Mouse (Mus musculus) G1E-ER4 (cell line): ENCODE data around the gene Pfdn4. TPM values are rescaled to one million over a fixed set of nuclear protein-coding genes. Genes with fewer than 3 reads are reported as not detected.

Experiments
- GATA1 ChIP-seq: IDR thresholded peaks from one replicate; pipeline ENCODE4 v1.8.0; 2012; ENCODE audit warnings: low read length, inconsistent platforms
- polyA plus RNA-seq: library from polyadenylated mRNA; stranded (reverse); fragments of >175 nt; gene quantifications from 2 replicates; pipeline ENCODE4 v1.2.3, GENCODE M21; 2012

The Pfdn4 gene
- polyA plus RNA-seq, 1 experiment: 8.1 TPM

GRCm38 (mm10) chr2:170530256-170530655 lies 34.0 kb downstream of the Pfdn4 start:
- TF ChIP-seq GATA1: no peak

- no peak for TF ChIP-seq GATA1
Measured at GRCm38 (mm10) chr2:170534116-170534802, 38.0 kb downstream of the Pfdn4 start.

- TF ChIP-seq GATA1: no peak
Measured at GRCm38 (mm10) chr2:170534803-170535174, 38.6 kb downstream of the Pfdn4 start.

GRCm38 (mm10) chr2:170535841-170536240 lies 39.6 kb downstream of the Pfdn4 start:
- no peak for TF ChIP-seq GATA1

- no peak for TF ChIP-seq GATA1
Measured at GRCm38 (mm10) chr2:170539211-170539610, 43.0 kb downstream of the Pfdn4 start.

- TF ChIP-seq GATA1: no peak
Measured at GRCm38 (mm10) chr2:170543625-170544024, 47.4 kb downstream of the Pfdn4 start.

- no peak for TF ChIP-seq GATA1
Measured at GRCm38 (mm10) chr2:170544159-170544558, 47.9 kb downstream of the Pfdn4 start.

- TF ChIP-seq GATA1: no peak
Measured at GRCm38 (mm10) chr2:170544950-170545349, 48.7 kb downstream of the Pfdn4 start.

GRCm38 (mm10) chr2:170545745-170546144 lies 49.5 kb downstream of the Pfdn4 start:
- TF ChIP-seq GATA1: no peak

- no peak for TF ChIP-seq GATA1
Measured at GRCm38 (mm10) chr2:170547526-170547925, 51.3 kb downstream of the Pfdn4 start.

GRCm38 (mm10) chr2:170548046-170548445 lies 51.8 kb downstream of the Pfdn4 start:
- no peak for TF ChIP-seq GATA1

- no peak for TF ChIP-seq GATA1
Measured at GRCm38 (mm10) chr2:170549146-170549545, 52.9 kb downstream of the Pfdn4 start.

- TF ChIP-seq GATA1: no peak
Measured at GRCm38 (mm10) chr2:170550240-170550639, 54.0 kb downstream of the Pfdn4 start.

GRCm38 (mm10) chr2:170552088-170552487 lies 55.9 kb downstream of the Pfdn4 start:
- no peak for TF ChIP-seq GATA1

- no peak for TF ChIP-seq GATA1
Measured at GRCm38 (mm10) chr2:170563956-170564855, 68.0 kb downstream of the Pfdn4 start.

GRCm38 (mm10) chr2:170564995-170565394 lies 68.8 kb downstream of the Pfdn4 start:
- TF ChIP-seq GATA1: no peak

Other genes starting within 250 kb of the Pfdn4 start
- not detected in 2 replicates for gene Bcas1, start 68.6 kb upstream of the Pfdn4 start, polyA plus RNA-seq
- gene Cyp24a1, start 717 bp downstream of the Pfdn4 start, polyA plus RNA-seq: not detected in 2 replicates
- gene 4930470P17Rik, start 105.6 kb downstream of the Pfdn4 start, polyA plus RNA-seq: not detected in 2 replicates
- gene Dok5, start 235.4 kb downstream of the Pfdn4 start, polyA plus RNA-seq: not detected in 2 replicates